Mouse (Mus musculus): ENCODE measurements around the gene Zcchc4. TPM values are rescaled to one million over a fixed set of nuclear protein-coding genes. Genes with fewer than 3 reads are reported as not detected.

The Zcchc4 gene
- polyA plus RNA-seq, 1 experiment from 2014 or later: 10.7 TPM

DNA sequence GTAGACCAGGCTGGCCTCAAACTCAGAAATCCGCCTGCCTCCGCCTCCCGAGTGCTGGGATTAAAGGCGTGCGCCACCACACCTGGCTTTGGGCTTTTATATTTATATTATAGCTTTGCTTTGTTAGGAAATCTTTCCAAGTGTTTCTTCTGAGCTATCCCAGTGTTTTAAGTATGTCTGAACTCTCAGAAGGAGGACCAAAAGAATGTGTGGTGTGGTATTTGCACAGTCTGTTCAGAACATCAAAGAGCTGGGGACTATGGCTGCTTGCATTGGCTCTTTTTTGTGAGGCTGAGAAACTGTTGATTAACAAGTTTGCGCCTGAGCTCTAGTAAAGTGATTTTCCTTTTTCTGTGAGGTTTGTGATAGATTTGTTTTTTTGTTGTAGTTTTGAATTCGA, 69.1 kb downstream of the Zcchc4 start:
- H3K36me3 ChIP-seq: peaks cover 66% of the 10 kb centered on the region
- H3K4me3 ChIP-seq: no peak overlapping the region
- no peaks in the 10 kb centered on the region for H3K4me1 ChIP-seq (replicated peaks)
- 96% methylated on average over 7 of the region's 7 CpGs for WGBS
- no peak overlapping the region for H3K27ac ChIP-seq (replicated peaks)
- no peak overlapping the region for H3K9ac ChIP-seq
- H3K27me3 ChIP-seq: no peaks in the 10 kb centered on the region
- H3K4me2 ChIP-seq: no peak overlapping the region
- no peak for ATAC-seq (ENCODE audit: low FRiP score, low read depth)
- H3K9me3 ChIP-seq: no peaks in the 10 kb centered on the region

- ATAC-seq (ENCODE audit: low FRiP score, low read depth): no peak
- H3K36me3 ChIP-seq: peaks cover 68% of the 10 kb centered on the region
- H3K4me3 ChIP-seq: no peak overlapping the region
- H3K9ac ChIP-seq: no peak overlapping the region
- H3K4me1 ChIP-seq (replicated peaks): no peaks in the 10 kb centered on the region
- H3K4me2 ChIP-seq: no peak overlapping the region
- H3K27ac ChIP-seq (replicated peaks): no peak overlapping the region
- H3K27me3 ChIP-seq: no peaks in the 10 kb centered on the region
- no peaks in the 10 kb centered on the region for H3K9me3 ChIP-seq
- WGBS: 88% methylated on average over 5 of the region's 5 CpGs
These were observed 80.5 kb downstream of the Zcchc4 start for GRCm38 (mm10) chr5:52855727-52856126.

DNA sequence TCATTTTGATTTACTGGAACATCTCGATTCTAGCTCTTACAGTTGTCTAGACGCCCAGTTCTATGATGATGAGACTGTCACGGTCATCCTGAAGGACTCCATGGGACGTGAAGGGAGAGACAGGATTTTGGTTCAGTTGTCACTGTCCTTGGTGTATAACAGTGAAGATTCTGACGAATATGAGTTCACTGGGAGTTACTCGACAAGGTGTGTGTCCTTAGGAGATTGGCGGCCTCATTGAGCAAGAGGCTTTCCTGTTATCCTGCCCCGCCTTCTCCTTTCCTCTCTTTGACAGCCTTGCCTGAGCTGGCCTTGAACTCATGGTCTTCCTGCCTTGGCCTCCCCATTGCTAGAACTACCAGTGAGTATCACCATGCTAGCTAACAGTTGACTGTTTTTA, 89.2 kb downstream of the Zcchc4 start:
- ATAC-seq (ENCODE audit: low FRiP score, low read depth): no peak
- H3K9me3 ChIP-seq: no peaks in the 10 kb centered on the region
- H3K36me3 ChIP-seq: peaks cover 79% of the 10 kb centered on the region
- no peaks in the 10 kb centered on the region for H3K4me1 ChIP-seq (replicated peaks)
- H3K27me3 ChIP-seq: no peaks in the 10 kb centered on the region
- no peak overlapping the region for H3K27ac ChIP-seq (replicated peaks)
- no peak overlapping the region for H3K9ac ChIP-seq
- no peak overlapping the region for H3K4me2 ChIP-seq
- H3K4me3 ChIP-seq: no peak overlapping the region
- 92% methylated on average over 8 of the region's 8 CpGs for WGBS

- no peak overlapping the region for H3K4me3 ChIP-seq
- peaks cover 67% of the 10 kb centered on the region for H3K36me3 ChIP-seq
- ATAC-seq (ENCODE audit: low FRiP score, low read depth): no peak
- peaks cover 5% of the 10 kb centered on the region; the same call in 1 of the 2 replicates for H3K4me1 ChIP-seq (replicated peaks)
- no peak overlapping the region for H3K27ac ChIP-seq (replicated peaks)
- H3K27me3 ChIP-seq: no peaks in the 10 kb centered on the region
- 71% methylated on average over 9 of the region's 9 CpGs for WGBS
- no peak overlapping the region for H3K9ac ChIP-seq
- H3K4me2 ChIP-seq: no peak overlapping the region
- no peaks in the 10 kb centered on the region for H3K9me3 ChIP-seq
These were observed 90.6 kb downstream of the Zcchc4 start for GRCm38 (mm10) chr5:52865825-52866224.

DNA sequence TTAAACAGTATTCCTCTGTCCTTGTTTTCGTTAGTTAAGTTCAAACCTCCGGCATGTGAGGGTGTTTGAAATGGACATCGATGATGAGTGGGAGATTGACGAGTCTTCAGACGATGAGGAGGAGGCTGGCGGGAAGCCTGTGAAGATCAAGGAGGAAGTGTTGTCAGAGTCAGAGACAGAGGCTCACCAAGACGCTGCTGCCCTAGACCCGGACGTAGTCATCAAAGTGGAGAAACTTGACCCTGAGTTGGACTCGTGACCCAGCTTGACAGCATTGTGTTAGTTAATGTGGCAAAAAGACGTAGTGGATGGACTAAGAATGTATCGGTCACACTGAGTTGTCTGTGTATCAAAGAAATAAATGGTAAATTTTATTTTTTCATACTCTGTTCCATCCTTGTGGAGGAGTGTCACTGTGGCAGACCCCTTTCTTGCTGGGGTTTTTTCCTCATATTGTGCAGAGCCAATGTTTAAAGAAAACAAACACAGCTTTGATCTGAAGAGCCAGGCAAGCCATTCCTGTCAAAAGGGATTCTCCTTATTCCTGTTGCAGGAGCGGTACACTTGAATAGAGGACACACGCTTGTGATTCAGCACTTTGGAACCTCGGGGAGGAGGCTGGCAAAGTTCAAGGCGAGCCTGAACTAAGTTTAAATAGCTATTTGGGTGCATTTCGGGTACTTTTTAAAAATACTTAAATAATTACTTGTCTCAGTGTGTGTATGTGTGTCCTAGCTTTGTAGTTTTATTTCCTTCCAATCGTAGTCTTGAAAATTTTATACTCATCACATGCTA, 91.3 kb downstream of the Zcchc4 start:
- ATAC-seq (ENCODE audit: low FRiP score, low read depth): no peak
- Histone ChIP-seq H3K27me3 (no peaks in the 10 kb centered on the region), H3K9me3 (no peaks in the 10 kb centered on the region), H3K27ac (replicated peaks) (no peak overlapping the region), H3K36me3 (peaks cover 59% of the 10 kb centered on the region), H3K9ac (no peak overlapping the region), H3K4me3 (no peak overlapping the region), H3K4me1 (replicated peaks) (peaks cover 5% of the 10 kb centered on the region; the same call in 1 of the 2 replicates), H3K4me2 (no peak overlapping the region)
- WGBS: 83% methylated on average over 18 of the region's 18 CpGs

DNA sequence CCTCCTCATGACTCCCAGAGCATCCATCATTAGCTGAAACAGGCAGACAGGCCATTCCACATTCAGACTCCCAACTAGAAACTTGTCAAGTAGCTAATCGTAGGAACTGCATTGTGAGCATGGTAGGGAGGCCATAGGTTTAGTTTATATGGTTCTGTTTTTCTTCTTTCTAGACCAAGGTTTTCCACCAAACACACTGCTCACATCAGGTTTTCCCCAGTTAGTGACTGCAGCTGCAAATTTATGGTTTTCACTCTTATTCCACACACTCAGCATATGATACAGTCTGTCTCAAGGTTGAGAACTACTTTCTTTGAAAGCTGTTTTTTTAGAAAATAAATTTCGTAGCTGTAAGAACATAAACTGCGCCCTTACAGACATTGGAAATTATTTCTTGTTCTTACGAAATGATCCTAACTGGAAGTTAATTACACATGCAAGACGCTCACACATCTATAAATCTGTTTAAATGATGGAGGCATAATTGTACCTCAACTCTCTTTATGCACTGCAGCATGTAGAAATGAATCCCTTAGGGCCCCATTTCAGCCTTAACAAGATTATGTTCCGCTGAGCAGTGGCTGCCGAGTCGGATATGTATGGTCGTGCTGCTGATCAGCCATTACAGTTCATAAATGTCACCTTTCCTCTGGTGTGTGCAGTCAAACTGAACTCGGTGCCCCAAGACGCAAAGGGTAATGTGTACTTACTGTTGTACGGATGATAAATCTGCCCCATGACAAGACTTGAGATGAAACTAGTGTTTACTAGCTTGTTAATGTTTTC, 93.9 kb downstream of the Zcchc4 start:
- Histone ChIP-seq H3K4me1 (replicated peaks) (peaks cover 5% of the 10 kb centered on the region; the same call in 1 of the 2 replicates), H3K4me2 (no peak overlapping the region), H3K9me3 (no peaks in the 10 kb centered on the region), H3K27me3 (no peaks in the 10 kb centered on the region), H3K36me3 (peaks cover 36% of the 10 kb centered on the region), H3K27ac (replicated peaks) (no peak overlapping the region), H3K9ac (no peak overlapping the region), H3K4me3 (no peak overlapping the region)
- peak; percentile 29; the same call in 1 of the 2 replicates for ATAC-seq (ENCODE audit: low FRiP score, low read depth)
- 61% methylated on average over 12 of the region's 12 CpGs for WGBS

- H3K27me3 ChIP-seq: no peaks in the 10 kb centered on the region
- H3K4me2 ChIP-seq: no peak overlapping the region
- no peak overlapping the region for H3K27ac ChIP-seq (replicated peaks)
- H3K4me1 ChIP-seq (replicated peaks): peaks cover 5% of the 10 kb centered on the region; the same call in 1 of the 2 replicates
- ATAC-seq (ENCODE audit: low FRiP score, low read depth): no peak
- WGBS: 28% methylated on average over 1 of the region's 1 CpGs
- H3K9ac ChIP-seq: no peak overlapping the region
- H3K4me3 ChIP-seq: no peak overlapping the region
- no peaks in the 10 kb centered on the region for H3K9me3 ChIP-seq
- peaks cover 16% of the 10 kb centered on the region for H3K36me3 ChIP-seq
These were observed 96.3 kb downstream of the Zcchc4 start for GRCm38 (mm10) chr5:52871461-52871860.

DNA sequence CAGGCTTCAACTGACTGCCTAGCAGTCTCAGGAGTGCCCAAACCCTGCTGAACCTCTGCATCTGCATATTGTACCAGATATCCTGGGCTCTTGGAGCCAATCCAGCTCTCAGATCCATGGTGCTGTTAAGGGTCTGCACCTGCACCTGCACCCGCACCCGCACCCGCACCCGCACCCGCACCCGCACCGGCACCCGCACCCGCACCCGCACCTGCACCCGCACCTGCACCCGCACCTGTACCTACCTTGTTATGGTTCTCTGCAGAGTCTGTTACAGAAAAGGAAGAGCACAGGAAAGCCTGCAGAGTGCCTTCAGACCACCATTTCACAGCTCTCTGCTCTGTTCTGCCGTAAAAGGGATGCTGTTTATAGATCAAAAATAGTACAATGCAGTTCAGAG, 96.8 kb downstream of the Zcchc4 start:
- peaks cover 5% of the 10 kb centered on the region; the same call in 1 of the 2 replicates for H3K4me1 ChIP-seq (replicated peaks)
- no peak for ATAC-seq (ENCODE audit: low FRiP score, low read depth)
- H3K27ac ChIP-seq (replicated peaks): no peak overlapping the region
- no peak overlapping the region for H3K4me3 ChIP-seq
- no peaks in the 10 kb centered on the region for H3K27me3 ChIP-seq
- H3K9ac ChIP-seq: no peak overlapping the region
- 97% methylated on average over 13 of the region's 13 CpGs for WGBS
- peaks cover 11% of the 10 kb centered on the region for H3K36me3 ChIP-seq
- no peak overlapping the region for H3K4me2 ChIP-seq
- no peaks in the 10 kb centered on the region for H3K9me3 ChIP-seq

Other genes with a start within 250 kb of the Zcchc4 start
- 5.2 and 5.7 TPM in 2 replicates for gene Lgi2, start 208.9 kb upstream of the Zcchc4 start, polyA plus RNA-seq (2015; fragmentation: Nextera tagmentation; extraction: Ambion mirVana)
- 6.8 and 7.4 TPM in 2 replicates for gene Sepsecs, start 105.7 kb upstream of the Zcchc4 start, polyA plus RNA-seq (2015; fragmentation: Nextera tagmentation; extraction: Ambion mirVana)
- 4.9 and 5.4 TPM in 2 replicates for gene Pi4k2b, start 33.8 kb upstream of the Zcchc4 start, polyA plus RNA-seq (2015; fragmentation: Nextera tagmentation; extraction: Ambion mirVana)
- gene Anapc4, start 58.6 kb downstream of the Zcchc4 start, polyA plus RNA-seq (2015; fragmentation: Nextera tagmentation; extraction: Ambion mirVana): 99.4 and 104 TPM in 2 replicates

All from hindbrain, embryonic 15.5 days (tissue).